Mouse (Mus musculus) forebrain, embryonic 16.5 days (tissue): ENCODE results near the gene Relch. TPM values are rescaled to one million over a fixed set of nuclear protein-coding genes. Genes with fewer than 3 reads are reported as not detected.

Experiments
- ATAC-seq: fragments of 200-750 bp; cut with Nextera tagmentation; 2 replicates; pipeline ENCODE4 v1.8.0; 2017; ENCODE audit warnings: mild to moderate bottlenecking, moderate library complexity
- H3K27ac ChIP-seq: fragments of 300-500 bp; sonication (generic); 2 replicates; pipeline ENCODE4 v1.5.1; 2014; ENCODE audit warnings: low read length, control low read depth
- H3K27me3 ChIP-seq: fragments of 300-500 bp; sonication (generic); replicated peaks from 2 replicates; pipeline ENCODE4 v1.6.1; 2014; ENCODE audit warnings: low read length; ENCODE audit not compliant: control insufficient read depth, insufficient read depth
- H3K36me3 ChIP-seq: fragments of 300-500 bp; sonication (generic); 2 replicates; pipeline ENCODE4 v1.6.1; 2014; ENCODE audit not compliant: control insufficient read depth, insufficient read depth
- H3K4me1 ChIP-seq: fragments of 300-500 bp; sonication (generic); replicated peaks from 2 replicates; pipeline ENCODE4 v1.6.1; 2014; ENCODE audit warnings: low read length; ENCODE audit not compliant: control insufficient read depth, insufficient read depth
- H3K4me2 ChIP-seq: fragments of 300-500 bp; sonication (generic); 2 replicates; pipeline ENCODE4 v1.6.1; 2014; ENCODE audit warnings: mild to moderate bottlenecking, low read length, control low read depth
- H3K4me3 ChIP-seq: fragments of 300-500 bp; sonication (generic); replicated peaks from 2 replicates; pipeline ENCODE4 v1.5.1; 2014; ENCODE audit warnings: mild to moderate bottlenecking, low read length, control low read depth
- H3K9ac ChIP-seq: fragments of 300-500 bp; sonication (generic); replicated peaks from 2 replicates; pipeline ENCODE4 v1.6.1; 2014; ENCODE audit warnings: low read depth, low read length, control low read depth
- H3K9me3 ChIP-seq: fragments of 300-500 bp; sonication (generic); 2 replicates; pipeline ENCODE4 v1.6.1; 2016; ENCODE audit warnings: low read length; ENCODE audit not compliant: control insufficient read depth
- whole genome bisulfite sequencing: fragments of 180-500 bp; shearing (Covaris S2); extraction: QIAGEN DNeasy Blood & Tissue Kit; methylation state at CpG from one replicate; pipeline ENCODE4 v1.1.7; 2014; 5-methylcytosine and 5-hydroxymethylcytosine counted together
- polyA plus RNA-seq: library from polyadenylated mRNA; unstranded; fragments of >200 nt; fragmentation: Nextera tagmentation; extraction: Ambion mirVana; gene quantifications from 2 replicates; pipeline ENCODE4 v1.2.1, GENCODE M21; 2015

The Relch gene
- 46.9 TPM in 2 replicates for polyA plus RNA-seq

DNA sequence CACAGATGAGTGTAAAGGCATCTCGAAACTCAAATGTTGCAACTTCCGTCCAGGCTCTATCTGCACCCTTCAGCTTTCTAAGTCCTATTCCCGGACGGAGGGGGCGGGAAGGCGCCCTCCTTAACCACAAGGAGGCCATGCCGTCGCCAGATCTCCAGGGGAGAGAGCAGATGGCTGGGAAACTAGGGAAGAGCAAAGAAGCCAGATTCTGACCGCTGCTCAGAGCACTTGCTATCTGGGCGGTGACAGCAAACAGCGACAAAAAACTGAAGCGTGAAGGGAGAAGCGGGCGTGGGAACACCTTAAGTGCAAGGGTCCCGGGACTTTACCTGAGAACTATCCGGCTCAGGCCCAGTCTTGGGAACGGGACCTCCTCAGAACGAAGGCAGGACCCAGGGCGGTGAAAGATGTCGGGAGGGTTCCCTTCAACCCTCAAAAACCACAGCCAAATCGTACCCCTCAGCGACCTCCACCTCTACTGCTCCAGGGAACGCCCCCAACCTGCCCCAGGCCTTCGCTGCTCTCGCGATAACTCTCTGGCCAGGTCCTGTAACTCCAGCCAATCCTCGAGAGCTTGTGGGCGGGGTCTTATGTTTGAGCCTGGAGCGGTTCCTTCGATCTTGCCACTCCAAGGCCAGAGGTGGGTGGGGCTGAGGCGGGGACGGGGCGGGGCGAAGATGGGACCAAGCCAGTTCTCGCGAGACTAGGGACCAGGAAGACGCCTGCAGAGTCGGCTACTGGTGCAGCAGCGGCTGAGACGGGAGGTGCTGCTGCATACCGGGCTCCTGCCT is at the start of gene Relch, which contains the start of gene Pign:
Relch (plus strand) TSS at position 691 of the 791 bp plus-strand sequence.
Pign (minus strand) TSS at position 507 of the 791 bp plus-strand sequence.
- Histone ChIP-seq H3K27me3 (no peaks in the 10 kb centered on the region), H3K27ac (peak within 1 kb of the TSS; percentile 86), H3K4me2 (peak within 1 kb of the TSS; percentile 93), H3K36me3 (no peaks in the 10 kb centered on the region), H3K4me1 (peaks cover 23% of the 10 kb centered on the region), H3K9ac (peak within 1 kb of the TSS; percentile 91), H3K9me3 (no peaks in the 10 kb centered on the region), H3K4me3 (peak within 1 kb of the TSS; percentile 90)
- peak; percentile 97 for ATAC-seq
- under 1% methylated on average over 41 of the region's 41 CpGs for WGBS

DNA sequence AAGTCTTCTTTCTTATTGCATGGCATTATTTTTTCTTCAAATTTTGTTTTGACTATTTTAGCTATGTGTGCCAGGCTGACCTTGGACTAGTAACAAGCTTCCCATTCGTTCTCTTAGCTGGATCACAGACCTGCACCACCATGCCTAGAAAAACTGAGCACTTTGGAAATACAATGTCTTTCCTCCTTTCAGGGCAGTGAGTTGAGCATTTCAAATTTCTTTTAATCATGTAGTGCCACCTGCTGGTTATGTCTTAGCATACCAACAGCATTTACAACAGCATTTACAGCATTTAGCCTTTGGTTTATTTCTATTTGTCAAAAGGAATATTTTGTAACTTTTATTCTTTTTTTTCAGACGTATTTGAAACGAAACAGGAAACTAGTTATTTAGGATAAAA is 33.2 kb upstream of the Relch start:
- H3K4me2 ChIP-seq: no peak overlapping the region
- H3K27me3 ChIP-seq: no peaks in the 10 kb centered on the region
- no peaks in the 10 kb centered on the region for H3K9me3 ChIP-seq
- H3K4me3 ChIP-seq: no peak overlapping the region
- H3K4me1 ChIP-seq: no peaks in the 10 kb centered on the region
- WGBS: 26% methylated on average over 3 of the region's 3 CpGs
- H3K9ac ChIP-seq: no peak overlapping the region
- peak; percentile 65 for ATAC-seq
- H3K36me3 ChIP-seq: no peaks in the 10 kb centered on the region
- no peak overlapping the region for H3K27ac ChIP-seq

DNA sequence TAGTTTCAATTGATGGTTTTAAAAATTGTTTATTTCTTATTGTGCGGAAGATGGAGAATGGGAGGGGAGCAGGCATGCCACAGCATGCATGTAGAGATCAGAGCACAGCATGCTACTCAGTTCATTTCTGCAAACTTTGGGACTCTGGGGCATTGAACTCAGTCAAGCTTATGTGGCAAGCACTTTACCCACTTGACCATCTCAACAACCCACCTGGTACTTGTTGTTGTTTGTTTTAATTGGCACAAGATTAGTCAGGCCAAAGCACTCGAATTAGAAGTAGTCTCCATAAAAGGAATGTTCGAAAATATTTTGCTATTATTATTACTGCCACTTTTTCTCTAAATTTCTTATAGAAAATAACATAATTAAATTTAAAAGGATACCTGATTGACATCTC is 19.6 kb upstream of the Relch start:
- Histone ChIP-seq H3K36me3 (peaks cover 3% of the 10 kb centered on the region; the same call in 1 of the 2 replicates), H3K9me3 (no peaks in the 10 kb centered on the region), H3K9ac (no peak overlapping the region), H3K4me1 (no peaks in the 10 kb centered on the region), H3K4me3 (no peak overlapping the region), H3K27ac (no peak overlapping the region), H3K27me3 (no peaks in the 10 kb centered on the region), H3K4me2 (no peak overlapping the region)
- ATAC-seq: no peak
- 86% methylated on average over 3 of the region's 3 CpGs for WGBS

DNA sequence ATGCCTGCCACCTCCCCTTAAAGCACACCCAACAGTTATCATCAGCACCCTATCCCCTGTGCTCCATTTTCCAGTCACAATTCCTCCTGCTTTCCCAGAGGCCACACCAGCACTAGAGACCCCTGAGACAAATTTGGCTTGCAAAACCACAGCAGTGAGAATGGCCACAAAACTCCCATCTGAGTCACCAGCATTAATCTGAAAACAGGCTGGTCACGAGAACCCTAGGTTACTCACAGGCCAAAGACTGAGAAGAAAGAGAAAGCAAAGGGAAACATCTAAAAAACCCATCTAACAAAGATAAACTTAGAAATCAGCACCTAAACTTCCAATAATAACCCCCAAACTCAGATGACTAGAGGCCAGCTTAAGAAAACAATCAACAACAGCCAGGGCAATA is 13.0 kb upstream of the Relch start:
- WGBS: 95% methylated on average over 1 of the region's 1 CpGs
- Histone ChIP-seq H3K27me3 (no peaks in the 10 kb centered on the region), H3K4me2 (no peak overlapping the region), H3K9me3 (no peaks in the 10 kb centered on the region), H3K4me3 (no peak overlapping the region), H3K9ac (no peak overlapping the region), H3K36me3 (peaks cover 3% of the 10 kb centered on the region; the same call in 1 of the 2 replicates), H3K4me1 (no peaks in the 10 kb centered on the region), H3K27ac (no peak overlapping the region)
- no peak for ATAC-seq

DNA sequence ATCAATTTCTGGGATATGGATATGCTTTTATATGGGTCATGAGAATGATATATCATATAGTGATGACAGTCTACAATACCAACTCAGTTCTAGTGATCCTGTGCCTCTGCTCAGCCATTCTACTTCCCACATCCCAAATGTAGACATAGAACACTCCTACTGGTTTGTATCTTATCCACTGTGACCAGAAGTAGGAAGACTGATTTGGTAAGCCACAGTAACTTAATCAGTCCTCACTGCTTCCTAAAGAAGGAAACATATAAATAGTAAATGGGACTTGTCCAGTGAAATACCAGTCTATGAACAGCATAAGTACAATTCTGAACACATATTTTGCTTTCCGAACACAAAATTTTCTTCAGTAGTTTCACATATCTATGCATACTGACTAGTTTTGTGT is 9.7 kb upstream of the Relch start:
- H3K9ac ChIP-seq: no peak overlapping the region
- no peak overlapping the region for H3K27ac ChIP-seq
- no peaks in the 10 kb centered on the region for H3K9me3 ChIP-seq
- ATAC-seq: no peak
- no peaks in the 10 kb centered on the region for H3K27me3 ChIP-seq
- no peaks in the 10 kb centered on the region for H3K36me3 ChIP-seq
- no peak overlapping the region for H3K4me2 ChIP-seq
- 100% methylated on average over 1 of the region's 1 CpGs for WGBS
- no peaks in the 10 kb centered on the region for H3K4me1 ChIP-seq
- H3K4me3 ChIP-seq: no peak overlapping the region

DNA sequence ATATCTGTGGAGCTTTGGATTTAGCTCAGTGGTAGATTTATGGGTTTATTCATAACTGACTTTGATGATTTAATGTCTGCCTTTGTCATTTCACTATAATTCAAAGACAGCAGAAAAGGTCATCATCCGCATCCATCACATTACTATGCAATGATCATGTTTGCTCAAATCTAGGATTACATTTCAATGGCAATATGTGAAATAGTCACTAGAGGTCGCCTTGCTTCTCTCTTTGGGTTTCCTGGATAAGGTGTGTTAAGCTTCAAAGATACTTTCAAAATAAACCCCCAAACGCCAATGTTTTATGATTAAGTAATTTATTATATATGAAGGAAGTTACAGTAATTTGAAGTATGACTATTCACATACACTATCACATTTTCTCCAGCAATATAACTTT is 3.6 kb upstream of the Relch start:
- no peak for ATAC-seq
- 17% methylated on average over 3 of the region's 3 CpGs for WGBS
- no peaks in the 10 kb centered on the region for H3K36me3 ChIP-seq

DNA sequence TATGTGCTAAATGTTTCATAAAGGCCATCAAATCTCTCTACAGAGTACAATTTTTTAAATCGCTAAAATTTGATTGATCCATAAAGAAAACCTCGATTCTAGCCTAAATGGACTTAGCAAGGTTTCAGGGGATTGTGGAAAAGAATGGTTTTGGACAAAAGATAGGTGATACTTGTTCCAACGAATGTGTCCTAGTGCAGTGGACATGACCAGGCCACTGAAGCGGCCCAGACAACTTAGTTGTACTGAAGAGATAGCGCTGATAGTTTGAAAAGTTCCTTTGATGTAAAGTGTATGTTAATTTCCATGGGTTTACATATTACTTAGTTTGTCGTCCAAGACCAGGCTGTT is 866 bp upstream of the Relch start:
- ATAC-seq: no peak
- H3K9me3 ChIP-seq: no peaks in the 10 kb centered on the region
- H3K4me1 ChIP-seq: peaks cover 21% of the 10 kb centered on the region
- 7% methylated on average over 6 of the region's 6 CpGs for WGBS
- peak overlapping the region; percentile 90 for H3K4me3 ChIP-seq
- H3K4me2 ChIP-seq: peak overlapping the region; percentile 86
- no peaks in the 10 kb centered on the region for H3K36me3 ChIP-seq
- no peak overlapping the region; the same call in 1 of the 2 replicates for H3K27ac ChIP-seq
- H3K9ac ChIP-seq: peak overlapping the region; percentile 61
- H3K27me3 ChIP-seq: no peaks in the 10 kb centered on the region

More for the DNA sequence above, 3.6 kb upstream of the Relch start:
- H3K27me3 ChIP-seq: no peaks in the 10 kb centered on the region
- no peaks in the 10 kb centered on the region for H3K9me3 ChIP-seq
- H3K4me1 ChIP-seq: peaks cover 7% of the 10 kb centered on the region
- H3K4me3 ChIP-seq: no peak overlapping the region
- no peak overlapping the region for H3K27ac ChIP-seq
- H3K4me2 ChIP-seq: no peak overlapping the region
- no peak overlapping the region for H3K9ac ChIP-seq

DNA sequence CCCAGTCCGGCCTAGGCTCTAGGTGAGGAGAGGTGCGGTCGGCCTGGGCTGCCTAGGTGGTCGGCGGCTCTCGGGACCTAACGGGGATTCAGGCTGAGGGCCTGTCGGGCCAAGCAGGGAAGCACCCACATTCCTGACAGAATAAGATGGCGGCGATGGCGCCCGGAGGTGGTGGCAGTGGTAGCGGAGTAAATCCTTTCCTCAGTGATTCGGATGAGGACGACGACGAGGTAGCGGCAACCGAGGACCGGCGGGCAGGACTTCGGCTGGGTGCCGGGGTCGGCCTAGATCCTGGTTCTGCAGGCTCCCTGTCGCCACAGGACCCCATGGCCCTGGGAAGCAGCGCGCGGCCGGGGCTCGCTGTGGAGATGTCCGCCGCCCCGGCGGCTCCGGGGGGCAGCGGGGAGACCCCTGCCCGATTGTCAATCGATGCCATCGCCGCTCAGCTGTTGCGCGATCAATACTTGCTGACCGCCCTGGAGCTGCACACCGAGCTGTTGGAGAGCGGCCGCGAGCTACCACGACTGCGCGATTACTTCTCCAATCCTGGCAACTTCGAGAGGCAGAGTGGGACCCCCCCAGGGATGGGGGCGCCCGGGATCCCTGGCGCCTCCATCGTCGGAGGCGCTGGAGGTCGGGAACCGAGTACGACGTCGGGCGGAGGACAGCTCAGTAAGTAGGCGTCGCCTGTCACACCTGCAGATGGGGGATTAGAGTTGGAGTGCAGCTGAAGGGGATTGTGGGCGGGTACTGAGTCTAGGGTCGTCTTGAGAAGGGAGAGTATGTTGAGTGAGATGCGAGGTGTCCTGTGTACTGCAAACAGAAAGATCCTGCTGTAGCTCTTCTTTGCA is 526 bp downstream of the Relch start:
- peak; percentile 1; the same call in 1 of the 2 replicates for ATAC-seq
- Histone ChIP-seq H3K4me3 (peak overlapping the region; percentile 90), H3K36me3 (no peaks in the 10 kb centered on the region), H3K4me2 (peak overlapping the region; percentile 93), H3K4me1 (peaks cover 26% of the 10 kb centered on the region), H3K27me3 (no peaks in the 10 kb centered on the region), H3K9me3 (no peaks in the 10 kb centered on the region), H3K27ac (peak overlapping the region; percentile 86), H3K9ac (peak overlapping the region; percentile 91)
- under 1% methylated on average over 68 of the region's 68 CpGs for WGBS

DNA sequence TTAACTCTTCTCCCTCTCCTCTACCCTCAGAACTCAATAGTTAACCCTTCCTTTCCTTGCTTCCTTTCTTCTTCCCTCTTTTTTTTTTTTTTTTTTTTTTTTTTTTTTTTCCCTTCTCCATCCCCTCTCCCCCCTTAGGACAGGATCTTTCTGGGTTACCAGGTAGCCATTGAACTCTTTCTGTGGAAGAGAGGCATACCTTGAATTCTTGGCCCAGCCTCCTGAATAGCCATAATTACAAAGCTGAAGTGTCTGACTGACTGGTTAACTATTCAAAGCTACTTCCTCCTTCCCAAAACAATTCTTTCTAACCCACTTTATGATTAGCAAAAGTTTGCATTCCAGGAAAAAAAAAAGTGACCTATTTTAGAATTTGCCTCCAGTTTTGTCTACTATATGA is 6.0 kb downstream of the Relch start:
- Histone ChIP-seq H3K4me1 (peaks cover 20% of the 10 kb centered on the region), H3K27ac (no peak overlapping the region), H3K27me3 (no peaks in the 10 kb centered on the region), H3K4me2 (no peak overlapping the region), H3K4me3 (no peak overlapping the region), H3K9ac (no peak overlapping the region), H3K36me3 (no peaks in the 10 kb centered on the region), H3K9me3 (no peaks in the 10 kb centered on the region)
- no peak for ATAC-seq
